Mouse (Mus musculus) thymus, adult 2 months (tissue): ENCODE measurements around the gene Ryr2.

Experiments
- CTCF ChIP-seq: fragments of 200-500 bp; IDR thresholded peaks from 2 replicates; pipeline ENCODE4 v1.5.1; 2012; ENCODE audit warnings: mild to moderate bottlenecking, control low read depth, low read length, moderate library complexity, borderline replicate concordance; ENCODE audit not compliant: control insufficient read depth, poor library complexity, insufficient read depth; ENCODE audit errors: extremely low read depth
- POLR2A ChIP-seq: fragments of 200-500 bp; IDR thresholded peaks from 2 replicates; pipeline ENCODE4 v1.6.1; 2012; ENCODE audit warnings: mild to moderate bottlenecking, low read length, control low read depth, moderate library complexity; ENCODE audit not compliant: control insufficient read depth, poor library complexity, insufficient read depth; ENCODE audit errors: extremely low read depth

GRCm38 (mm10) chr13:12072571-12072970, 34.2 kb downstream of the Ryr2 start:
- TF ChIP-seq POLR2A = no peak
- TF ChIP-seq CTCF = no peak
